Mouse (Mus musculus): ENCODE results near the gene Hnrnpab.

Gene Hnrnpab

DNA sequence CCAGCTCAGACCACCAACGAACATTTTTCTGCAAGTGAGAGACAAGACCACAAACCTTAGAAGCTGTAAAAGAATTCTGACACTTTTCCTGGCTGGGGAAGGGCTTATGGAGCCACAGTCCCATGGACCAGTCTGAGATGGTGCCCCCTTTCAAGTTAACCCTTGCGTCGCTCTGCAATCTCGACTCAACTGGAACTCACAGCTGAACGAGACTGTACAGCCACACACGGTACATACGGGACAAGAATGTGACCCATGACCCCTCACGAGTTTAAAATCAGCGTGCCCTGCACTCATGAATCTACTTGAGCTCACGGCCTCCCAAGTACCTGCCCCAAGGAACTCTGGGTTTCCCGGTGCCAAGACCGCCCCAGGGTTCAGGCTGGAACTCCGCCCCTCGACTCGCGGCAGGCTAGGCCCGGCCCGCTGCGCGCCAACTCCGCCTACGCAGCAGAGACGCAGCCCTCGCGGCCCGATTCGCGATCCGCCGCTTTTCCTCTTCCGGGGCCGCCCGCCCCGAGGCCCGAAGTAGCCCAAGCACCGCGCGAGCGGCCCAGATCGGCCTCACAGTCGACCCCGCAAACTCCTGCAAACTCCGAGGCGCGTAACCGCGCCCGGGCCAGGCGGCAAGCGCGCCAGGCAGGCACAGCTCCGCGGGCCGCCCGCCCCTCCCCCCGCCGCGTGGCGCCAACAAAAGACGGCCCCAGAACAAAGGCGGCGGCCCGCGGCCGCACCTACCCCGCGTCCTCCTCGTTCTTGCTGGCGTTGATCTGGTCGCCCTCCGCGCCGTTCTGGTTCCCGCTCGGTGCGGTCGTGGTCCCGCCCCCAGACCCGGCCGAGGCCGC is 823 bp downstream of the Hnrnpab start:
- peak; percentile 78 for DNase-seq (ENCODE audit: extremely low spot score, low spot score)

DNA sequence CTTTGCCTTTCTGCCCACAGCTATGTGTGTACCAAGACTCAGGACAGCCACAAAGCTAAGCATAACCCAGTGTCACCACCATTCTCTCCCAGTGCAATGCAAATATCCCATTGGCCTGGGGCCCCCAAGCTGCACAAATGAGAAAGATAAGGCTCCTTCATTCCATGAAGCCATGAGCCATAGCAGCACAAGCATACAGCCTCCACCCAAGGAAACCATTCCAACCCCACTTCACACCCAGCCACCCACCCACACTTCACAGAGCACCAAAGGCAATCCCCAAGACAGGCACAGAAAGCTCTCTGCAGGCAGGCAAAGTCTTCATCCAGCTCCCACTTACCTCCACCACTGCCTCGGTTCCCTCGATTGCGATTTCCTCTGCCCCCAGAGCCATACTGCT is 4.4 kb downstream of the Hnrnpab start:
- no peak for DNase-seq (ENCODE audit: extremely low spot score, low spot score)

- DNase-seq (ENCODE audit: extremely low spot score, low spot score), result no peak
Measured at GRCm38 (mm10) chr11:51597553-51597952, 9.1 kb downstream of the Hnrnpab start.

DNA sequence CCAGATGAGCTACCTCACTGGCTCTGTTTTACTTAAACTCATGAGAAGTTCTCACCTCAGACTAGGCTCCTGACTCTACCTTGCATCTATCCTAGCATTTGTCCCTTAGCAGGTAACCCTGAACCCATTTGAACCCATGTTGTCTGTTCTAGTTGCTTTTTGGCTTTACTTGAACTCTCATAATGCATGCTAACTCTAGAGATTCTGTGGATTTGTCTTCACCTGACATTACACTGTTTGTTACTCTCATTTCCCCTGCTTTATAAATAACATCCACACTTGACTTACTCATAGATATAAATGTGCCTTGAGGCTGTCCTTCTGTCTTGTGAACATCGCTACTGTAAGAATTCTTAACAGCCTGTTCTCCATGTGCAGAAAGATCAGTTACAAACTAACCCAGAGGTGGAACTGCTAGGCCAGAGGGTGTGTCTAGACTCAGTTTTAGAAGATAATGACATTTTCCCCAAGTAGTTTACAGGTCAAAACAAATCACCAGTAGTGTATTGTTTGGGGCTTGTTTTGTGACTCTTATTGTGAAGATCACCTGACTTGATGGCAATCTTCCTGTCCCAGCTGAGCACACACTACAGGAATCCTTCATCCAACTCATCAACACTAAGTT is 11.1 kb downstream of the Hnrnpab start:
- no peak for DNase-seq (ENCODE audit: extremely low spot score, low spot score)

DNA sequence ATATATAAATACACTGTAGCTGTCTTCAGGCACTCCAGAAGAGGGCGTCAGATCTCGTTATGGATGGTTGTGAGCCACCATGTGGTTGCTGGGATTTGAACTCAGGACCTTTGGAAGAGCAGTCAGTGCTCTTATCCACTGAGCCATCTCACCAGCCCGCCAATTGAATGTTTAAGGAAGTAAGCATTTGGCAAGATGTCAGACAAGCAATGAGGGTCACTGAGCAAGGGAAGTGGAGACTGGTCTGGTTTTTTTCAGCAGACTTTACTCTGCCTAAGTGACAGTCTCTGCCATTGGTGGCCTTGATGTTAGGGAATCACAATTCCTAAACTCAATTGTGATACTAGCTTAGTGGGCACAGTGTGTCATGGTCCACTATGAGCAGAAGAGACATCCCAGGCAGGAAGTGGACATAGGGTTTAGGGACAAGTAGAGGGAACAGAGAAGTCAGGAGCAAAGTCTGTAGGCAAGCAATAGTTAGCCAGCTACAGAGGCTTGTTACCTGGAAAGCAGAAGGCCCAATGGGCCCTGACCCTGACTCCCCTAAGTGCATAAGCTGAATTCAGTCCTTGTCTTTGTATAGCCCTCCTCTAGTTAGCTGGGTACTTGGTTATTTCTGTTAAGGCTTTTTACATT is 11.8 kb downstream of the Hnrnpab start:
- DNase-seq (ENCODE audit: extremely low spot score, low spot score), result no peak

- no peak for DNase-seq (ENCODE audit: extremely low spot score, low spot score)
Measured at GRCm38 (mm10) chr11:51593849-51594248, 12.8 kb downstream of the Hnrnpab start.

DNA sequence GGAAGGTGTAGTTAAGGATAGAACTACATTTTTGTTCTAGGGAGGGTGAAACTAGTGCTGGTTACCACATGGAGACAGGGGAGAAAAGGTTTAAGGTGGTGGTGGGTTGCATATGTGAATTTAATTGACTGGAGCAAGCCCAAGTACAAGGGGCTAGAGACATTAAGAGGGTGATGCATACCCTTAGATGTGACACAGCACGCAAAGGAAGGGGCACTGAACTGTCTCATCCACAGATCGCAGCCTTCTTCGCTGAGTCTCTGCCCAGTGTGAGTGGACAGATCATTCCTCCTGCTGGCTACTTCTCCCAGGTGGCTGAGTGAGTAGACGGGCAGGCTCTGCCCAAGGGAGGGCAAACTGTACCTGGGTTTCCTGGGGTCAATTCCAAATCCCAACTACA is 13.3 kb downstream of the Hnrnpab start:
- DNase-seq (ENCODE audit: extremely low spot score, low spot score), result no peak

GRCm38 (mm10) chr11:51591915-51592314 is 14.7 kb downstream of the Hnrnpab start:
- DNase-seq (ENCODE audit: extremely low spot score, low spot score), result no peak

DNA sequence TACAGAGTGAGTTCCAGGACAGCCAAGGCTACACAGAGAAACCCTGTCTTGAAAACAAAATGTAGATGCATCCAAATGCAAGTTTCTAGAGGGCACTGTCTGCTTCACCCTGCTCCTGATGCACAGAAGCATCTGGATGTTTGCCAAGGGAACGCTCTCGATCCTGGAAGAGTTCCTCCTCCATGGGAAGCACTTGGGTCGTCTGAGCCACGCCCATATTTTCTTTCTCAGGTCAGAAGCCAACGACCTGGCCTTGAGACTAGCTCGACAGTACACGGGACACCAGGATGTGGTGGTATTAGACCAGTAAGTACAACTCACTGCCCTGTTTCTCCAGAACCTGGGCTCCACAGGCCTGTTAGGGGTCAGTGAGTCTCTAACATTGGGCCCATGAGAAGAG is 15.5 kb downstream of the Hnrnpab start:
- DNase-seq (ENCODE audit: extremely low spot score, low spot score), result no peak

- no peak for DNase-seq (ENCODE audit: extremely low spot score, low spot score)
Measured at GRCm38 (mm10) chr11:51590002-51590401, 16.6 kb downstream of the Hnrnpab start.

DNA sequence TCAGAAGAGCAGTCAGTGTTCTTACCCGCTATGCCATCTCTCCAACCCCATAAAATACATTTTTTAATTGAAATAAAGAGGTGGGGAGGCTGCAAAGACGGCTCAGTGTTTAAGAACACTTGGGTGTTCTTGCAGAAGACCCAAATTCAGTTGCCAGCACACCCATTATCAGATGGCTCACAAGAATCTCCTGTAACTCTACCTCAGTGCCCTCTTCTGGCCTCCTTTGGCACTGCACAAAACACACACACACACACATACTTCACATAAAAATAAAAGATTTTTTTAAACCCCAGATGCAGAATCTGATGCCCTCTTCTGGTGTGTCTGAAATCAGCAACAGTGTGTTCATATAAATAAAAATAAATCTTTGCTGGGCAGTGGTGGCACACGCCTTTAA is 17.8 kb downstream of the Hnrnpab start:
- DNase-seq (ENCODE audit: extremely low spot score, low spot score), result no peak

GRCm38 (mm10) chr11:51587059-51587458 is 19.6 kb downstream of the Hnrnpab start:
- DNase-seq (ENCODE audit: extremely low spot score, low spot score), result no peak

- no peak for DNase-seq (ENCODE audit: extremely low spot score, low spot score)
Measured at GRCm38 (mm10) chr11:51586411-51586810, 20.2 kb downstream of the Hnrnpab start.

DNA sequence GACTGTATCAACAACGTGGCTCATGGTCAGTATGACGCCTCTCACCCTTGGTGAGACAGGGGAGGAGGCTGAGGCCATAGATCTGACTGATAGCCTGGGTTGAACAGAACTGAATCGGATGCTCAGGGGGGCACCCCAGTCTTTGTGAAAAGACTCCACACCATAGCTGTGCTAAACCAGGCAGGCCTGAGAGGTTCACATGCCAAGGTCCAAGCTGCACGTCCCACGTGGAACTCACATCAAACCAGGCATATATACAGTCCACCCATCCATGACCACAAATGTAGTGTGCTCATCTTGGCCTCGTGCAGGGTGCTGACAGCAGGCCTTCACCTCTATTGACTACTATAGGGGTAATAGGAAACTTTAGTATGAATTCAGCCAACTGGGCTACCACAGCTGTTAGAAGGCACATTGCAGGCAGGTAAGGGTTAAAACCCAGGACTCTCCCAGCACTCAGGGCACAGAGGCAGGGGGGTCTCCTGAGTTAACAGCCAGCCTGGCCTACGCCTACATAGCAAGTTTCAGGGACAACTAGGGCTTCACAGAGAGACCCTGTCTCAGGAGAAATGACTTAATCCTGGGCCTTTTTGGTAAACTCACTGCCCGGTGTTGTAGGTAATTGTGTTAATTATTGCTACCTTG is 20.9 kb downstream of the Hnrnpab start:
- DNase-seq (ENCODE audit: extremely low spot score, low spot score), result no peak

- DNase-seq (ENCODE audit: extremely low spot score, low spot score), result peak; percentile 98
Measured at GRCm38 (mm10) chr11:51584431-51585248, 22.0 kb downstream of the Hnrnpab start, which contains the start of gene Phykpl. Phykpl (plus strand) TSS chr11:51584757.

DNA sequence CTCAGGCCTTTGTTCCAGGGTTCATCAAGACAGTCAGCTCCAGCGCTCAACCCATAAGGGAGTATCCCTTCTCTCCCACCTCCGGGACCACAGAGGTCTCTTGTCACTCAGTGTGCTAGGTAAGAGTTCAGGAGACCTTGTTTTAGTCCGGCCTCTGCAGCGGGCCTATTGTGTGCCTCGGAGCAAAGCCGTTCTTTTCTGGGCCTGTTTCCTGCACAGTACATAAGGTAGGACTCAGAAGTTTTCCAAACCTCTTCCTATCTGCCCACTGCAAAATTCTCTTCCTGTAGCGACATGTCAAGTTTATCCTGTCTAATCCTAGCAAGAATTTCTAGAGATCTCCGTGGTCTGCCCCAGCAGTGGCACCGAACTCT is 22.6 kb downstream of the Hnrnpab start:
- DNase-seq (ENCODE audit: extremely low spot score, low spot score), result no peak

DNA sequence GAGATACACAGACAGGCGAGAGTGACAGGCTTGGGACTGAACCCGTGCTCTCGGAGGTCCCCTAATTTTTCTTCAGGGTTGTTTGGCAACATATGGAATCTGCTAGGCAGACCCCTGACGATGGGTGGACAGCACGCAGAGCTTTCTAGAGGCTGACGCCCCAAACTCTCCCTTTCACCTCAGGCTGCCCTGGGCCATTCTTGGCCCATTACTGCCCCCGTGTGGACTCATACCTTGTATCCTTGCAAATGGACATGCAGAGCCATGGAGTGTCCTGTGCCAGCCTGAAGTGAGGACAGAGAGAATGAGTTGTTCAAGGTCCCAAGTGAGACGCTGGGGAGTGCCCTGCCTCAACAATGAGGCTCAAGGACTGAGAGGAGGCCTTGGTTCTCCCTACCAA is 23.9 kb downstream of the Hnrnpab start:
- peak; percentile 74 for DNase-seq (ENCODE audit: extremely low spot score, low spot score)

DNA sequence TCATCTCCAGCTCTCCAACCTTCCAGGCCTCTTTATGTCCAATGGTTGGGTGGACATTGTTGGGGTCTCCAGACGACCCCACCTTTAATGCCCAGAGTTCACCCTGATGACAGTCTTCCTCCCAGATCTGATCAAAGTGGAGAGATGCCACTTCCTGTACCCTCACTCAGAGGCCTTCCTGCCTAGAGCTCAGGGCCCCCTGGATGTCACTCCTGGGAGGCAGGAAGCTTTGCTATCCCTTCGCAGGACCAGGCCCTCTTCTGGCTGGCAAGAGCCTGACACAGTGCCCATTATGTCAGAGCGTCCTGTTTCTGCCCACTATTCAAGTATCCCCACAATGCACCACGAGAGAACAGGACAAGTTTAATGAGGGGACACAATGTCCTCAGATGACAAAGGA is 27.6 kb downstream of the Hnrnpab start:
- no peak for DNase-seq (ENCODE audit: extremely low spot score, low spot score)

DNA sequence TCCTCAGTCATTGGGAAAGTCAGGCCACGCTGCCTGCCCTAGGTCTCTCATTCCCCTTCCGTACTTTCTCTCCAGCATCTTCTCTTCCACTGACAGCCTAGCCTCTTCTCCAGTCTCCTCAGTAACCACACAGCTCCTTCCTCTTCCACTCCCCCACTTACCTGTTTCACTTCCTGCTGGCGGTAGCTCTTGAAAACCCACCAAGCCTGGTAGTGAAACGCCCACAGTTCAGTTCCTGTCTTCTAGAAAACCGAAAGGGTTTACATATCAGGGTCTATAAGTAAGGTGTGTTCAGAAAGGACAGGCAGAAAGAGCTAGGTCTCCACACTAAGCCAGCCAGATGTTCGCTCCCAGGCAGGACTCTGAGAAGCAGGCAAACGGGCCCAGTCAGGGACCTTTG is 29.1 kb downstream of the Hnrnpab start:
- no peak for DNase-seq (ENCODE audit: extremely low spot score, low spot score)

DNA sequence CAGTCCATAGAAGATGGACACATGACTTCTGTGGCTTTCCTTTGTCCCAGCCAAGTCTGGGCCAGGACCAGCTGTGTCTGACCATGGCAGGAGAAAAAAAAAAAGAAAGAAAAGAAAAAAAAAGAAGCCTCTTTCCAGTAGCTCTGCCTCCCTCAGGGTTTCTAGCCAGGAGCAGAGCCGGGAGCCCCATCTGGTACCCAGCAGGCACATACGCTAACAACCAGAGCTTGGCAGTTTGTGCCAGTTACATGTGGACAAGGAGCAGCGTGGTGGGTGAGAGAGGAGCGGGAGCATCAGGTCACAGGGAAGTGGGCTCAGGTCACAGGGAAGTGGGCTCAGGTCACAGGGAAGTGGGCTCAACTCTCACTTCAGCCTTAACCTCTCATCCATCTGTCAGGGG is 30.2 kb downstream of the Hnrnpab start:
- DNase-seq (ENCODE audit: extremely low spot score, low spot score), result no peak

DNA sequence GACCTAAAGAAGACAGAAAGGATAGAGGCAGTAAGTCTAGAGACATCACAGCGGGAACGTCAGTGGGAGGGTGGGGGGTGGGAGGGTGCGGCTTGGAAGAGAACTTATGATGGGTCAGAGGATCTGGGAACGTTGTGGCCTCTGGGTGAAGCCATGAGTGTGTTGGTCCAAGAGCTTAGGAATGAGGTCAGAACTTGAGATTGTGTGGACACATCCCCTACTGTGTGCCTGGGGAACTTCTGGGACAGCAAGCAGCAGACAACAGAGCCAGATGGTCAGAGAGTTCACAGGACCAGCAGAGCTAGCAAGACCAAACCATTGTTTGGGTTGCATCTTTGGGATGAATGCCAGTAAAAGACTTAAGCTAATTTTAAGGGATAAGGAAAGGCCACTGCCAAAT is 37.8 kb downstream of the Hnrnpab start:
- DNase-seq (ENCODE audit: extremely low spot score, low spot score), result no peak

Data from neural tube, embryonic 10.5 days (tissue).